In the genomic region with DNA sequence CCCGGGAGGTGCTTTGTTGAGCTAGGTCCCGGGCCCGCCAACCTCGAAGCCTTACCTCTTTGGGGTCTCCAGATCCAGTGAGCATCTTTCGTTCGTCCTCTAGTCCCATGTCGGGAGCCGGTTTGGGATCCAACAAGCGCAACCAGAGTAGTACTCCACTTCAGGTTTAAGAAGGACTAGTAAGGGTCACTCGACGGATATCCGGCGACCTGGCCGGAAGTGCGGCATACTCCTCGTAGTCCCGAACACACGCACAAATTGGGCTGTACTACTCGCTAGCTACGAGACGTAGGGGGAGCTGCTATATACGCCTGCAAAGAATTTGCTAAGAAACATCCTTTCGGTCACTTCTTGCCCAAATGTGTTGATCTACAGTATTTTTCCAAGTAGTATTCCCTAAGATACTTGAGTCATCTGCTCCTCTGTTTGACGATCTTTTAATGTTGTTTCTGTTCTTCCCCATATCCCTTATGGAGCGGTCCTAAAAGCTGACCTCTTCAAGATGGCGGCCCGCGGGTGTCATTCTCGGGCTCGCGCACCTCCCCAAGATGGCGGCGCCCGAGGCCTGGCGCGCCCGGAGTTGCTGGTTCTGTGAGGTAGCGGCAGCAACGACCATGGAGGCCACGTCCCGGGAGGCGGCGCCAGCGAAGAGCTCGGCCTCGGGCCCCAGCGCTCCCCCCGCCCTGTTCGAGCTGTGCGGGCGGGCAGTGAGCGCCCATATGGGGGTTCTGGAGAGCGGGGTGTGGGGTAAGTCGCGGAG, we compare ENCODE assay signal across 8 mouse cellular contexts. TPM values are rescaled to one million over a fixed set of nuclear protein-coding genes. Genes with fewer than 3 reads are reported as not detected.
DNase-seq lines count a peak whose midpoint lies in the region; ATAC-seq and TF ChIP-seq lines count a peak whose summit lies in the region.

Uqcrh (minus strand) TSS at position 211 of the 760 bp plus-strand sequence.
Lrrc41 (plus strand) TSS at position 409 of the 760 bp plus-strand sequence.

- peak; percentile 72 for ATAC-seq in Patski
- ATAC-seq in hindbrain, embryonic 13.5 days (ENCODE audit: low FRiP score), result peak; percentile 94

- H3K27me3 ChIP-seq in Patski, result no peaks in the 10 kb centered on the region
- no peaks in the 10 kb centered on the region for H3K27me3 ChIP-seq in hindbrain, embryonic 13.5 days

- H3K27ac ChIP-seq in hindbrain, embryonic 13.5 days, result peak within 1 kb of the TSS; percentile 96

- CTCF ChIA-PET in Patski (lab: Charles Lee), result interaction anchor here (1.3 kb wide), 2 partner anchors 25 to 33 kb away, joined by 3 read pairs; no protein-coding TSS in a partner anchor

- POLR2A ChIA-PET in Patski (lab: Charles Lee), result no interaction called here

- H3K4me3 ChIP-seq in hindbrain, embryonic 13.5 days, result peak within 1 kb of the TSS; percentile 100

- peak within 1 kb of the TSS; percentile 99 for H3K9ac ChIP-seq in hindbrain, embryonic 13.5 days

- under 1% methylated on average over 55 of the region's 55 CpGs for WGBS in hindbrain, embryonic 13.5 days

- H3K4me1 ChIP-seq in hindbrain, embryonic 13.5 days (replicated peaks), result peaks cover 39% of the 10 kb centered on the region

- H3K4me2 ChIP-seq in hindbrain, embryonic 13.5 days, result peak within 1 kb of the TSS; percentile 94

- H3K36me3 ChIP-seq in hindbrain, embryonic 13.5 days, result peaks cover 10% of the 10 kb centered on the region

- no peaks in the 10 kb centered on the region for H3K9me3 ChIP-seq in hindbrain, embryonic 13.5 days

- no peak for TF ChIP-seq CTCF in Patski (IDR thresholded peaks at IDR 0.05)

- peak; percentile 91 for DNase-seq in Patski (ENCODE audit: low read depth, low spot score)
- DNase-seq in cerebellum, postnatal 14 days, result peak; percentile 97 to 98
- peak; percentile 92 to 95 for DNase-seq in frontal cortex, postnatal 14 days (ENCODE audit: low spot score in 2 of 2)
- peak; percentile 92 to 93 for DNase-seq in layer of hippocampus, postnatal 25 days (ENCODE audit: extremely low spot score in 1 of 2, low spot score in 1 of 2)
- DNase-seq in lung, postnatal 25 days (ENCODE audit: low spot score), result peak; percentile 94
- DNase-seq in retina, embryonic 14.5 days (ENCODE audit: low spot score), result peak; percentile 97
- peak; percentile 96 for DNase-seq in thymus, postnatal 4 days

- in situ Hi-C loops in Patski (cut with MboI; ENCODE audit: low pct_unique_long_range_greater_than_20kb), result no loop called here

RNA-seq across cellular contexts. Expression of gene Uqcrh, which starts in this region (rescaled TPM):
- 441 TPM for polyA plus RNA-seq in Patski (2021)
- 441 and 446 TPM in 2 replicates for polyA plus RNA-seq in hindbrain, embryonic 13.5 days (2015; fragmentation: Nextera tagmentation; extraction: Ambion mirVana)
- 100 to 1,000 TPM; 385 to 447 TPM for total RNA-seq in layer of hippocampus, postnatal 25 days (2021)

RNA-seq across cellular contexts. Expression of gene Lrrc41, which starts in this region (rescaled TPM):
- polyA plus RNA-seq in Patski (2021), result 58.3 TPM
- 66.4 and 68.5 TPM in 2 replicates for polyA plus RNA-seq in hindbrain, embryonic 13.5 days (2015; fragmentation: Nextera tagmentation; extraction: Ambion mirVana)
- total RNA-seq in layer of hippocampus, postnatal 25 days (2021), result 10 to 100 TPM; 46.0 to 46.8 TPM

Comparison
In these comparisons a context has a peak if more than half of its experiments do, and no peak if none do; other contexts are left out.
1. Peak in every context shown above with its lines: DNase-seq, ATAC-seq, H3K4me3 ChIP-seq and H3K27ac ChIP-seq.